In the genomic region with DNA sequence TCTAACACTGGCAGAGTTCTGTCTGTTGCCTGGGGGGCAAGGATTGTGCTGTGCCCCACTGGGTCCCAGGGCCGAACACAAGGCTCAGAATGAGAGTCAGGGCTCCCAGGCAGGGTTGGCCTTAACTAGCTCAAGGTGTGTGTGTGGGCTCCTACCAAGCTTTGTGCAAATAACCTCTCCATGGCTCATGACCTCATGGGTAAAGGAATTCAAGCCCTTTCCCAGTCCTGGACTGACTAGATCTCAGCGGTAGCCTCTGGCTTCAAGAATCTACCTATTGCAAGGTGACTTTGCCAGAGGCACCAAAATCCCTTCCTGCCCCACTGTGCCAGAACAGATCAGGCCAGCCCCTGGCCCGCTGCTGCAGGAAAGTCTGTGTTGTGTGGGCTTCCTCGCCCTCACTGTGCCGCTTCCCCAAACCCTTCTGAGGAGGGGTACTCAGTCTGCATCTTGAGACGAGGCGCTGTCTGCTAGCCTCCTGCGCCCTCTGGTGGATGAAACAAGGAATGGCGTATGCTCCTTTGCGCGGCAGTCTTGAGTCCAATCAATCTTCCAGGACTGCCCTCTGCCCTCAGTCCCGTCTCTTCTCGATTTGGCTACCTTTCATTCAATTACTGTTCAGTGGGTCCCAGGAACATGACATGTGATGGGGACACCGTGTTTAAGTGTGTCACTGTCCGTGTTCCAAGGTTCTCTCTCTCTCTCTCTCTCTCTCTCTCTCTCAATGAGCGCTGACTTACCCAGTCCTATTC, we compare ENCODE assay signal across 7 mouse cellular contexts. TPM values are rescaled to one million over a fixed set of nuclear protein-coding genes. Genes with fewer than 3 reads are reported as not detected.
DNase-seq lines count a peak whose midpoint lies in the region; ATAC-seq and TF ChIP-seq lines count a peak whose summit lies in the region.

No protein-coding gene starts in this region.

- DNase-seq in MEL (ENCODE audit: low read depth, low spot score), result peak; percentile 89
- DNase-seq in c-Kit-positive CD71-negative TER-119-negative erythroid progenitor cells, embryonic 14.5 days (ENCODE audit: low read depth), result peak; percentile 59
- peak; percentile 80 for DNase-seq in forebrain, embryonic 10.5 days (ENCODE audit: extremely low spot score, low spot score)
- DNase-seq in hindbrain, embryonic 11.5 days (ENCODE audit: low spot score), result peak; percentile 90
- peak; percentile 35 for DNase-seq in layer of hippocampus, adult 9-11 months
- peak; percentile 65 to 75 for DNase-seq in right cerebral cortex, postnatal 10 days (ENCODE audit: low spot score in 2 of 2)

- WGBS in forebrain, embryonic 10.5 days, result 15% methylated on average over 16 of the region's 16 CpGs
- WGBS in hindbrain, embryonic 11.5 days, result 16% methylated on average over 16 of the region's 16 CpGs

- peak overlapping the region; percentile 25 to 44; a peak in 3 of 4 replicates for H3K4me3 ChIP-seq in MEL (ENCODE audit: control insufficient read depth in 1 of 2, insufficient read depth in 1 of 2, low read depth in 2 of 2, low read length in 2 of 2)
- H3K4me3 ChIP-seq in forebrain, embryonic 10.5 days, result no peak overlapping the region
- H3K4me3 ChIP-seq in hindbrain, embryonic 11.5 days (ENCODE audit: low read depth, low read length), result no peak overlapping the region

- no peaks in the 10 kb centered on the region for H3K36me3 ChIP-seq in MEL (ENCODE audit: control insufficient read depth in 1 of 2, insufficient read depth in 2 of 2, low read length in 2 of 2)
- H3K36me3 ChIP-seq in forebrain, embryonic 10.5 days (replicated peaks), result no peaks in the 10 kb centered on the region
- no peaks in the 10 kb centered on the region for H3K36me3 ChIP-seq in hindbrain, embryonic 11.5 days (ENCODE audit: control insufficient read depth, insufficient read depth, low read length)

- TF ChIP-seq POLR2A in MEL (IDR thresholded peaks at IDR 0.05; ENCODE audit: control insufficient read depth in 1 of 2, insufficient read depth in 1 of 2, low read depth in 1 of 2, low read length in 2 of 2, poor library complexity in 1 of 2), result no peak

- no peaks in the 10 kb centered on the region for H3K9me3 ChIP-seq in MEL (replicated peaks; ENCODE audit: insufficient read depth, low read length)
- no peaks in the 10 kb centered on the region for H3K9me3 ChIP-seq in forebrain, embryonic 10.5 days
- no peaks in the 10 kb centered on the region for H3K9me3 ChIP-seq in hindbrain, embryonic 11.5 days (ENCODE audit: control insufficient read depth, low read length)

- TF ChIP-seq EP300 in MEL (IDR thresholded peaks at IDR 0.05; ENCODE audit: low read depth in 1 of 2, low read length in 2 of 2), result no peak

- TF ChIP-seq CTCF in MEL (IDR thresholded peaks at IDR 0.05 in 2 of 3, conservative IDR thresholded peaks at IDR 0.05 in 1 of 3; ENCODE audit: control insufficient read depth in 1 of 3, insufficient read depth in 1 of 3, low read depth in 2 of 3, low read length in 3 of 3, poor library complexity in 1 of 3, severe bottlenecking in 1 of 3), result peak; percentile 99

- H3K4me1 ChIP-seq in MEL (ENCODE audit: control insufficient read depth in 1 of 2, insufficient read depth in 2 of 2, low read length in 2 of 2), result no peaks in the 10 kb centered on the region; a peak in 1 of 4 replicates
- H3K4me1 ChIP-seq in forebrain, embryonic 10.5 days, result peaks cover 45% of the 10 kb centered on the region
- H3K4me1 ChIP-seq in hindbrain, embryonic 11.5 days (replicated peaks; ENCODE audit: control insufficient read depth, insufficient read depth, low read length), result 0 out of 2 replicates have a peak, but pooled peaks cover 4% of the 10 kb centered on the region

- peak; percentile 99 for TF ChIP-seq RAD21 in MEL (IDR thresholded peaks at IDR 0.05; ENCODE audit: low read depth, low read length)

- peak; percentile 56; the same call in 1 of the 2 replicates for ATAC-seq in hindbrain, embryonic 11.5 days (ENCODE audit: low FRiP score)
- peak; percentile 84 for ATAC-seq in megakaryocyte, adult 5-6 weeks (ENCODE audit: poor library complexity, severe bottlenecking)

- no peak overlapping the region for H3K4me2 ChIP-seq in hindbrain, embryonic 11.5 days (replicated peaks; ENCODE audit: low read depth, low read length)

- H3K27ac ChIP-seq in MEL (ENCODE audit: control insufficient read depth, low read depth, low read length), result no peak overlapping the region
- peak overlapping the region; percentile 63 for H3K27ac ChIP-seq in forebrain, embryonic 10.5 days
- no peak overlapping the region for H3K27ac ChIP-seq in hindbrain, embryonic 11.5 days (ENCODE audit: low read depth, low read length)

- H3K9ac ChIP-seq in MEL (ENCODE audit: control insufficient read depth, low read depth, low read length, poor library complexity, severe bottlenecking), result no peak overlapping the region
- no peak overlapping the region for H3K9ac ChIP-seq in hindbrain, embryonic 11.5 days (ENCODE audit: low read depth, low read length)

- H3K79me2 ChIP-seq in MEL (ENCODE audit: control insufficient read depth, insufficient read depth, low read length, poor library complexity), result no peaks in the 10 kb centered on the region

- H3K27me3 ChIP-seq in MEL (ENCODE audit: control insufficient read depth in 1 of 2, insufficient read depth in 2 of 2, low read length in 2 of 2), result no peaks in the 10 kb centered on the region
- peaks cover 25% of the 10 kb centered on the region for H3K27me3 ChIP-seq in forebrain, embryonic 10.5 days (ENCODE audit: poor library complexity, severe bottlenecking)
- no peaks in the 10 kb centered on the region for H3K27me3 ChIP-seq in hindbrain, embryonic 11.5 days (ENCODE audit: control insufficient read depth, insufficient read depth, low read length)

TF ChIP-seq in MEL, 35 proteins besides CTCF, POLR2A, EP300 and RAD21:
- 0 out of 2 replicates have a peak, but pooled peaks have one; percentile 3 for TF ChIP-seq RCOR1 (IDR thresholded peaks at IDR 0.05; ENCODE audit: low read depth, low read length)
- no peak for TF ChIP-seq USF2 (IDR thresholded peaks at IDR 0.05; ENCODE audit: borderline replicate concordance in 1 of 2, insufficient read depth in 1 of 2, low read depth in 1 of 2, low read length in 2 of 2)
- TF ChIP-seq SIN3A (IDR thresholded peaks at IDR 0.05; ENCODE audit: low read length), result 0 out of 2 replicates have a peak, but pooled peaks have one; percentile 28
- no peak for TF ChIP-seq MEF2A (IDR thresholded peaks at IDR 0.05; ENCODE audit: extremely low read depth, insufficient replicate concordance, low read depth, low read length, poor library complexity, severe bottlenecking)
- peak; percentile 39; the same call in 1 of the 2 replicates for TF ChIP-seq TBP (IDR thresholded peaks at IDR 0.05; ENCODE audit: low read depth, low read length)
- peak; percentile 72 for TF ChIP-seq MAZ (IDR thresholded peaks at IDR 0.05; ENCODE audit: low read depth, low read length)
- TF ChIP-seq SMC3 (IDR thresholded peaks at IDR 0.05; ENCODE audit: low read depth, low read length), result peak; percentile 98
- 0 out of 2 replicates have a peak, but pooled peaks have one; percentile 12 for TF ChIP-seq NRF1 (IDR thresholded peaks at IDR 0.05; ENCODE audit: insufficient read depth, low read depth, low read length, poor library complexity, severe bottlenecking)
- TF ChIP-seq ZC3H11A (IDR thresholded peaks at IDR 0.05; ENCODE audit: low read depth, low read length), result peak; percentile 96
- TF ChIP-seq ZNF384 (IDR thresholded peaks at IDR 0.05; ENCODE audit: low read depth, low read length), result no peak
- TF ChIP-seq CHD1 (IDR thresholded peaks at IDR 0.05; ENCODE audit: low read depth, low read length), result no peak
- TF ChIP-seq JUND (IDR thresholded peaks at IDR 0.05; ENCODE audit: low read depth, low read length), result peak; percentile 92

RNA-seq across cellular contexts. Expression of gene Tmem106c, which starts 11.7 kb away (rescaled TPM):
- 54.3 and 57.9 TPM in 2 replicates for total RNA-seq in MEL (2012; rRNA removed)
- 100 to 1,000 TPM in 1 of 2 experiments, not detected in 1; 121 TPM for polyA plus RNA-seq in MEL (2012; ENCODE audit: insufficient read depth in 1 of 2, insufficient read length in 2 of 2, low read depth in 1 of 2, low replicate concordance in 2 of 2, missing spikeins in 1 of 2)
- 39.2 and 43.2 TPM in 2 replicates for polyA plus RNA-seq in forebrain, embryonic 10.5 days (2016; fragmentation: Nextera tagmentation; extraction: Ambion mirVana)
- 52.0 and 59.9 TPM in 2 replicates for polyA plus RNA-seq in hindbrain, embryonic 11.5 days (2014; fragmentation: Nextera tagmentation; extraction: Ambion mirVana)
- total RNA-seq in megakaryocyte, adult 5-6 weeks (2015), result 12.4 and 18.5 TPM in 2 replicates
- total RNA-seq in megakaryocyte, adult 5-6 weeks (2017), result 13.5 and 14.1 TPM in 2 replicates

RNA-seq across cellular contexts. Expression of gene Vdr, which starts 41.9 kb away (rescaled TPM):
- total RNA-seq in MEL (2012; rRNA removed), result 0.54 and 0.69 TPM in 2 replicates
- polyA plus RNA-seq in MEL (2012; ENCODE audit: insufficient read depth in 1 of 2, insufficient read length in 2 of 2, low read depth in 1 of 2, low replicate concordance in 2 of 2, missing spikeins in 1 of 2), result 1 to 10 TPM in 1 of 2 experiments, not detected in 1; 1.9 TPM
- polyA plus RNA-seq in forebrain, embryonic 10.5 days (2016; fragmentation: Nextera tagmentation; extraction: Ambion mirVana), result 0.49 and 0.67 TPM in 2 replicates
- 0.22 TPM in 2 replicates for polyA plus RNA-seq in hindbrain, embryonic 11.5 days (2014; fragmentation: Nextera tagmentation; extraction: Ambion mirVana)
- total RNA-seq in megakaryocyte, adult 5-6 weeks (2015), result 2.1 and 4.1 TPM in 2 replicates
- 0.59 and 1.4 TPM in 2 replicates for total RNA-seq in megakaryocyte, adult 5-6 weeks (2017)

RNA-seq across cellular contexts. Expression of gene Col2a1, which starts 52.2 kb away (rescaled TPM):
- total RNA-seq in MEL (2012; rRNA removed), result 0.04 TPM in 1 of 2 replicates, not detected in the other
- polyA plus RNA-seq in MEL (2012; ENCODE audit: insufficient read depth in 1 of 2, insufficient read length in 2 of 2, low read depth in 1 of 2, low replicate concordance in 2 of 2, missing spikeins in 1 of 2), result under 1 TPM in 1 of 2 experiments, not detected in 1; 0.04 TPM
- polyA plus RNA-seq in forebrain, embryonic 10.5 days (2016; fragmentation: Nextera tagmentation; extraction: Ambion mirVana), result 183 and 190 TPM in 2 replicates
- 128 and 132 TPM in 2 replicates for polyA plus RNA-seq in hindbrain, embryonic 11.5 days (2014; fragmentation: Nextera tagmentation; extraction: Ambion mirVana)
- total RNA-seq in megakaryocyte, adult 5-6 weeks (2015), result not detected in 2 replicates
- not detected in 2 replicates for total RNA-seq in megakaryocyte, adult 5-6 weeks (2017)

Comparison
In these comparisons a context has a peak if more than half of its experiments do, and no peak if none do; other contexts are left out.
1. DNase-seq: peak in every context shown above with its lines; median percentile 90 in hindbrain, embryonic 11.5 days; 89 in MEL; 80 in forebrain, embryonic 10.5 days; 70 in right cerebral cortex, postnatal 10 days; 59 in c-Kit-positive CD71-negative TER-119-negative erythroid progenitor cells, embryonic 14.5 days; 35 in layer of hippocampus, adult 9-11 months.
2. H3K4me3 ChIP-seq: peak in MEL (2 of 2); none in forebrain, embryonic 10.5 days (single experiment) and hindbrain, embryonic 11.5 days (single experiment).
3. RNA of gene Col2a1, which starts 52.2 kb away (polyA plus RNA-seq): 183 to 190 TPM in forebrain, embryonic 10.5 days and 128 to 132 TPM in hindbrain, embryonic 11.5 days; 0.04 TPM in MEL; every median in the first group is over 100 times any median in the second.